Mouse (Mus musculus) limb, embryonic 12.5 days (tissue): Measurements from ENCODE around the gene Hist1h3e. TPM values are rescaled to one million over a fixed set of nuclear protein-coding genes. Genes with fewer than 3 reads are reported as not detected.
A peak's percentile ranks its signal among the peaks of the same experiment; 100 is the strongest.
"Not testable (repeated sequence)": the region's sequence is repeated elsewhere in the genome, so short reads cannot be mapped to it uniquely, and the experiment has no call there.

Experiments used
- ATAC-seq: fragments of 200-750 bp; cut with Nextera tagmentation; 2 replicates; pipeline ENCODE4 v1.8.0; 2017; ENCODE audit warnings: low read depth, moderate TSS enrichment; ENCODE audit not compliant: insufficient number of reproducible peaks, insufficient read depth, low FRiP score, low TSS enrichment
- H3K27ac ChIP-seq: fragments of 300-500 bp; sonication (generic); 2 replicates; pipeline ENCODE4 v1.5.1; 2016; ENCODE audit warnings: mild to moderate bottlenecking, moderate library complexity
- H3K27me3 ChIP-seq: fragments of 300-500 bp; sonication (generic); 2 replicates; pipeline ENCODE4 v1.6.1; 2016; ENCODE audit warnings: mild to moderate bottlenecking, moderate library complexity
- H3K36me3 ChIP-seq: fragments of 300-500 bp; sonication (generic); 2 replicates; pipeline ENCODE4 v1.6.1; 2016; ENCODE audit warnings: mild to moderate bottlenecking, moderate library complexity
- H3K4me1 ChIP-seq: fragments of 300-500 bp; sonication (generic); replicated peaks from 2 replicates; pipeline ENCODE4 v1.6.1; 2016
- H3K4me2 ChIP-seq: fragments of 300-500 bp; sonication (generic); 2 replicates; pipeline ENCODE4 v1.6.1; 2016; ENCODE audit warnings: mild to moderate bottlenecking, moderate library complexity
- H3K4me3 ChIP-seq: fragments of 300-500 bp; sonication (generic); replicated peaks from 2 replicates; pipeline ENCODE4 v1.5.1; 2016; ENCODE audit warnings: mild to moderate bottlenecking
- H3K9ac ChIP-seq: fragments of 300-500 bp; sonication (generic); replicated peaks from 2 replicates; pipeline ENCODE4 v1.6.1; 2016; ENCODE audit warnings: mild to moderate bottlenecking, moderate library complexity
- H3K9me3 ChIP-seq: fragments of 300-500 bp; sonication (generic); 2 replicates; pipeline ENCODE4 v1.6.1; 2016; ENCODE audit warnings: mild to moderate bottlenecking, moderate library complexity
- WGBS: fragments of 180-500 bp; shearing (Covaris S2); methylation state at CpG from one replicate; pipeline ENCODE4 v1.1.7; 2016; 5-methylcytosine and 5-hydroxymethylcytosine counted together
- polyA plus RNA-seq: library from polyadenylated mRNA; unstranded; fragments of >200 nt; fragmentation: Nextera tagmentation; extraction: Ambion mirVana; gene quantifications from 2 replicates; pipeline ENCODE4 v1.2.1, GENCODE M21; 2016

Gene Hist1h3e
- polyA plus RNA-seq, 1 experiment from 2014 or later = 12.8 TPM

DNA sequence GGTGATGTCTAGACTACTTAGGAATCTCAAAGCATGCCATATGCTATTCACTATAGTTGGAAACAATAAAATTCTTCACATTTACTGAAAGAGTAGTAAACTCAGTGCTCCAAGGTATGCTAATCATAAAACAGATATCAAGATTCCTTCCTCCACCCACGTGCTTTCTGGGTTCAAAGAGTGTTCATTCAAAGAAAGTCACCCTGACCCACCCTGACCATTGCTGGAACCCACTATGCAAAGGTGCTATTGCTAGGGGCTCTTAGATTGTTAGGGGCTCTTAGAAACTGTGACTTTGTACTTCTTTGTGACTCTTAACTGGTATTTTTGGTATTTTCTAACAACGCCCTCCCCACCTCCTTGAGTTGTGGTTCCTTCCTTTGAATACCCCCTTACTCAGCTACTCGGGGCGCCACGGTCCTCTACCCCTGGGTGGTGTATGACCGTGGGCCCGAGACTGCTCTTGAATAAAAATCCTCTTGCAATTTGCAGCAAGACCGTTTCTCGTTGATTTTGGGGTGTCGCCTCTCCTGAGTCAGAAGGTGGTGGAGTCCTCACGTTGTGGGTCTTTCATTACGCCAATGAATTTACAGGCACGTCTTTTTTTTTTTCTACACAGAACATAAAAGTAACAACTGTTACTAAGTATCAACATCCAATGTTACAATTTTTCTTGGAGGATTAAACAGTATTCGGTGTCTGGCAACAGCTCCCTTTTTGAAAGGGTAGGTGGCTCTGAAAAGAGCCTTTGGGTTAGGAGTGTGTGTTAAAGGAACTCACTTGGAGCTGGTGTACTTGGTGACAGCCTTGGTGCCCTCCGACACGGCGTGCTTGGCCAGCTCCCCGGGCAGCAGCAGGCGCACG, 11.1 kb upstream of the Hist1h3e start:
- H3K27ac ChIP-seq = peak overlapping the region; percentile 97
- peak overlapping the region; percentile 47 for H3K4me3 ChIP-seq
- 8% methylated on average over 20 of the region's 20 CpGs for WGBS
- H3K27me3 ChIP-seq, ATAC-seq, H3K36me3 ChIP-seq, H3K9me3 ChIP-seq: not testable (repeated sequence)
- peak overlapping the region; percentile 75 for H3K4me2 ChIP-seq
- H3K4me1 ChIP-seq = peaks cover 14% of the 10 kb centered on the region
- H3K9ac ChIP-seq = peak overlapping the region; percentile 84

DNA sequence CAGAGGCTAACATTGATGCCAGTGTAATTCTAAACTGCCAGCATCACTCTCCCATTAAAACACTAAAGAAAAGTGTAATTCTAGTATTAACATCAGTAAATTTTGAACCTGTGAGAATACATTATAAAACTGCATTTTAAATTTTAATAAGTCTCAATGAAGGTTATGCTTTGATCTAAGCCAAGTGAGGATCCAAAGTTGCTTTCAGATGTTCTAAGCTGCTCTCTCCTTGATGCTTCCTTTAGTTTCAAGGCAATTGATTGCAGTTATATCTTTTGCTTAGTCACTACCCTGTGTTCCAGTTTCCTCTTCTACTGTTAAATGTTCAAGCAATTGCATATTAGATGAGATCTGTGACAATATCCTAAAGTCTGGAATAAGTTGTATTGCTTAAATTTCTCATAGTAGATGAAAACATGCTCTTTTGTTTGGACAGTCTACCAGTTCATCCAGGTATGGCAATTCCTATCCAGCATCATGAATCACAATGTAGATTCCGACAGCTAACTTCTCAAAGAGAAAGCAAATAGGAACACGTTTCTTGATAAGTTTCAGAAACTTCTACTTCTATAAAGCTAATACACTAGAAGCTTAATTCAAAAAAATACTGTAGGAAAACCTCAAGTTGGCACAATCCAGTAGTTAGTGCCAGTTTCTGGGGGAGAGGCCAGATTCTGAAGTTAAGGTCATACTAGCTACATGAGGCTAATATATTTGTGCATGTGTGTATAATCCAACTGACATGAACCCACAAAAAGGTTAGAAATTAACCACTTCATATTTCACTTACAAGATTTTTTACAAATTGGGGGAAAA, 10.3 kb upstream of the Hist1h3e start:
- H3K4me3 ChIP-seq = peak overlapping the region; percentile 47
- no peaks in the 10 kb centered on the region for H3K27me3 ChIP-seq
- peak overlapping the region; percentile 75 for H3K4me2 ChIP-seq
- peak overlapping the region; percentile 97 for H3K27ac ChIP-seq
- peaks cover 14% of the 10 kb centered on the region for H3K4me1 ChIP-seq
- no peak for ATAC-seq
- no peaks in the 10 kb centered on the region for H3K9me3 ChIP-seq
- H3K36me3 ChIP-seq = no peaks in the 10 kb centered on the region
- 34% methylated on average over 2 of the region's 2 CpGs for WGBS
- peak overlapping the region; percentile 84 for H3K9ac ChIP-seq

DNA sequence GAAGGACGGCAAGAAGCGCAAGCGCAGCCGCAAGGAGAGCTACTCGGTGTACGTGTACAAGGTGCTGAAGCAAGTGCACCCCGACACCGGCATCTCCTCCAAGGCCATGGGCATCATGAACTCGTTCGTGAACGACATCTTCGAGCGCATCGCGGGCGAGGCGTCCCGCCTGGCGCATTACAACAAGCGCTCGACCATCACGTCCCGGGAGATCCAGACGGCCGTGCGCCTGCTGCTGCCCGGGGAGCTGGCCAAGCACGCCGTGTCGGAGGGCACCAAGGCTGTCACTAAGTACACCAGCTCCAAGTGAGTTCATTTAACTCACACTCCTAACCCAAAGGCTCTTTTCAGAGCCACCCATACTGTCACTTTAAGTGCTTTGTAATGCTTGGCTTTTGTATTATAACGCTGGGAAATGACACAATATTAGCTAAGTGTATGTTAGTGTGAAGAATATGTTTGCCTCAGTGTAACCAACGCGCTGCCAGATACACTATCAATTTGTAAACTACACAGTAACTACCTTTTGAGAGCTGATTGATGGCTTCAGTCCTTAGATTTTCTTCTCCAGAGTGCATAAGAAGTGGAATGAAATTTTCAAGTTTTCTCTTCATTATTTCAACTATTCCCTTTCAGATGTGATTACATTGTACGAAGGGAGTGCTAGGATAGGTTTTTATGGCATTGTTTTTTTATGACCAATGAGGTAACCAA, 9.5 kb upstream of the Hist1h3e start:
- not testable (repeated sequence) for ATAC-seq, H3K36me3 ChIP-seq, H3K27me3 ChIP-seq, H3K9me3 ChIP-seq
- Histone ChIP-seq H3K4me3 (peak overlapping the region; percentile 47), H3K9ac (peak overlapping the region; percentile 84), H3K4me2 (peak overlapping the region; percentile 75), H3K27ac (peak overlapping the region; percentile 97), H3K4me1 (peaks cover 11% of the 10 kb centered on the region)
- WGBS = 0% methylated on average over 17 of the region's 34 CpGs

DNA sequence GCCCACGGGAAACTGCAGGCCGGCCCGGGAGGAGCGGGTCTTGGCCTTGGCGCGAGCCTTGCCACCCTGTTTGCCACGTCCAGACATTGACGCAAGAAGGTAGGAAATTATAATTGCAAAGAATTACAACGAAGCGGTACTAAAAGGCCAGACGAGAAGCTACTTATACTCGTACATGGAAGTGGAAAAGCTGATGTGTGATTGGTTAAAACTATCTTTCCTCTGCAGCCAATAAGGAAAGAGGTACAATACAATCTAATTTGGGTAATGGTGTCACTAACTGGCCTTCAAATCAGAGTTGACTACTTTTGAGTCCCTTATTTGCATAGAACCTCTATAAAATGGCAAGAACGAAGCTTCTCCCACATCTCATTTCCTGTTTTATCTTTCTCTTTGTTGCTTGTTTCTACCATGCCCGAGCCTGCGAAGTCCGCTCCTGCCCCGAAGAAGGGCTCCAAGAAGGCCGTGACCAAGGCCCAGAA, 8.9 kb upstream of the Hist1h3e start, which contains the start of the genes Hist1h2ae and Hist1h2bg:
Gene Hist1h2ae, minus strand, starts transcription at position 199 of the 482 bp plus-strand sequence.
Gene Hist1h2bg, plus strand, starts transcription at position 375 of the 482 bp plus-strand sequence.
- no peaks in the 10 kb centered on the region for H3K9me3 ChIP-seq
- H3K4me2 ChIP-seq = peak within 1 kb of the TSS; percentile 75
- H3K4me3 ChIP-seq = peak within 1 kb of the TSS; percentile 47
- peak within 1 kb of the TSS; percentile 84 for H3K9ac ChIP-seq
- H3K27ac ChIP-seq = peak within 1 kb of the TSS; percentile 97
- peak; percentile 88 for ATAC-seq
- H3K27me3 ChIP-seq = no peaks in the 10 kb centered on the region
- peaks cover 5% of the 10 kb centered on the region; the same call in 1 of the 2 replicates for H3K4me1 ChIP-seq
- WGBS = 0% methylated on average over 18 of the region's 18 CpGs
- no peaks in the 10 kb centered on the region for H3K36me3 ChIP-seq

DNA sequence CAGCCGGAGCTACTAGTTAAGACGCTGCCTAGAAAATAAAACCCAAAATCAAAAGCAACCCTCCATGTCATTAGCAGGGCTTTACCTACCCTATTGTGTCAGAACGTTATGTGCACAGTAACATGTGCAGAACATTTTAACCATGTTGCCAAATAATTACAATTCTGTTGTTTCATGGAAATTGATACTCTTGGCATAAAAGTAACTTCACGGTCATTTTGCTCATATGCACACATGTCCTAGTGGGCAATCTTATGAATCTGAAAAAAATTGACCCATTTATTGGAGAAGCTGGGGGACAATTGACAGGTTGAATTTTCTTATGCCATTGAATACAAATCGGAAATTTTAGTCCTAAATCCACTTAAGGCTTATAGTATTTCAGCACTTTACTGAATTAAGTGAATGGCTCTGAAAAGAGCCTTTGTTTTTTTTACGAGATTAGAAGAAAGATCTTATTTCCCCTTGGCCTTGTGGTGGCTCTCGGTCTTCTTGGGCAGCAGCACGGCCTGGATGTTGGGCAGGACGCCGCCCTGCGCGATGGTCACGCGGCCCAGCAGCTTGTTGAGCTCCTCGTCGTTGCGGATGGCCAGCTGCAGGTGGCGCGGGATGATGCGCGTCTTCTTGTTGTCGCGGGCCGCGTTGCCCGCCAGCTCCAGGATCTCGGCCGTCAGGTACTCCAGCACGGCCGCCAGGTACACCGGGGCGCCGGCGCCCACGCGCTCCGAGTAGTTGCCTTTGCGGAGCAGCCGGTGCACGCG, 8.3 kb upstream of the Hist1h3e start:
- not testable (repeated sequence) for H3K9me3 ChIP-seq, ATAC-seq, H3K4me1 ChIP-seq, H3K27me3 ChIP-seq, H3K36me3 ChIP-seq
- H3K4me3 ChIP-seq = peak overlapping the region; percentile 47
- H3K4me2 ChIP-seq = peak overlapping the region; percentile 75
- WGBS = under 1% methylated on average over 23 of the region's 41 CpGs
- peak overlapping the region; percentile 97 for H3K27ac ChIP-seq
- H3K9ac ChIP-seq = peak overlapping the region; percentile 57

DNA sequence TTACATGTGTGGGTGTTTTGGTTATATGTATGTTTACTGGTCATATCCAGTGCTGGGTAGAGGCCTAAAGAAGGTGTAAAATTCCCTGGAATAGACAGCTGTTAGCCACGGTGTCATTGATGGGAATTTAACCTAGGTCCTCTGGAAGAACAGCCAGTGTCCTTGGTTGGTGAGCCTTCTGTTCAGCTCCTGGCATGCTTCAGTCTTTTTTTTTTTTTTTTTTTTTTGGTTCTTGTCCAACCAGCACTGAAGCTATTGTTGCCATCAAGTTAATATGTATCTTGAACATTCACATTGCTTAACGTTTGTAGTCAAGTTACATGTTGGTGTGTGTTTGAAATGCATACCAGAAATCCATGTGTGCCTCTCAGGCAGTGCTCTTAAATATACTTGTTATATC, 2.3 kb upstream of the Hist1h3e start:
- H3K4me1 ChIP-seq = no peaks in the 10 kb centered on the region
- H3K27ac ChIP-seq = peak overlapping the region; percentile 98; the same call in 1 of the 2 replicates
- H3K4me3 ChIP-seq = no peak overlapping the region
- H3K27me3 ChIP-seq = no peaks in the 10 kb centered on the region
- no peaks in the 10 kb centered on the region for H3K9me3 ChIP-seq
- H3K36me3 ChIP-seq = no peaks in the 10 kb centered on the region
- H3K9ac ChIP-seq = no peak overlapping the region
- ATAC-seq = no peak
- 94% methylated on average over 2 of the region's 2 CpGs for WGBS
- H3K4me2 ChIP-seq = no peak overlapping the region

DNA sequence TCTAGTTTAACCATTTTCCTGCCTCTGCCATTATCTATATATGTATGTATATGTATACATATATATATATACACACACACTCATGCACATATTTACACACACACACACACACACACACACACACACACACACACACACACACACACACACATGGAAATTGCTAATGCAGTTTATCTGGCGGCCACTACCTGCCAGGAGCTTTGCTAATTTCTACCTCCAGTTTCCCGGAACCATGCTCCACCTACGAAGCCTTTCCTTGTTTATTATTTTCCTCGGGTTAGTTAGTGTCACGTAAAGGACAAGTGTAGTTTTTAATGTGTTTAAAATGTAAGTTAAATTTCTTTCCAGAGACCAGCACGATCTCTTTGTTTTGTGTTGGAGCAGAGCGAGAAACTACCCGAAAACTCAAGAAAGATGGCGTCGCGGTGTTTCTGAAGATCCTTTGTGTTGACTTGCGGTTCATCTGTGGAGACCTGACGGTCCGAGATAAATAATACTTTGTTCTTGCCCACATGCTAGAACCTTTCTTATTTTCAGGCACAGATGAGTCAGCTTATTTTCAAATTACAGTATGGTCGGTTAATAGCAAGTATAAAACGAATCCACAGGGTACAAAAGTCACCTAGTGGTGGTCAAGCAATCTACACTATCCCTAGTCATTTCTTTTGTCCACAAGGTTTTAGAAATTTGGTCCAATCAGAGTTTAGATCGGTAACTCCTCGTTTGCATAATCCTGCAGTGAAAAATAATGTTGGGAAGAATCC, 712 bp upstream of the Hist1h3e start:
- peak overlapping the region; percentile 58 for H3K9ac ChIP-seq
- no peaks in the 10 kb centered on the region for H3K4me1 ChIP-seq
- H3K9me3 ChIP-seq = no peaks in the 10 kb centered on the region
- H3K27ac ChIP-seq = peak overlapping the region; percentile 98
- H3K36me3 ChIP-seq = no peaks in the 10 kb centered on the region
- 6% methylated on average over 18 of the region's 18 CpGs for WGBS
- no peak; the same call in 1 of the 2 replicates for ATAC-seq
- peak overlapping the region; percentile 73 for H3K4me2 ChIP-seq
- peak overlapping the region; percentile 43 for H3K4me3 ChIP-seq
- H3K27me3 ChIP-seq = no peaks in the 10 kb centered on the region

DNA sequence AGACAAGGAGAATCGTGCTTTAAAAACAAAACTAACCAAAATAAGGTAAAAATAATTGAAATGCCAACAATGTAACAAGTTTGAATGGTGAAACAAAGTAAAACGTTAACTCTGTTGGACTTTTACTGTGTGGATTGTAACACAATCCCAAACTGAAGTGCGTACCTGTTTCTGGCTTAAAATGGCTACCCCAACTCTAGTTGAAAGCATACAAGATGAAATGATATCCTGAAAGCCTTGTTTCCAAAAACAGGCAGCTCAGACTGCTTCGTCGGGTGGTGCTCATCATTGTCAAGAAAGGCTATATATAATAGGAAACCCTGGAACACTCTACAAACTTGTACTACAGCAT, 662 bp downstream of the Hist1h3e start:
- 0% methylated on average over 2 of the region's 5 CpGs for WGBS
- not testable (repeated sequence) for H3K27me3 ChIP-seq, H3K36me3 ChIP-seq, H3K4me1 ChIP-seq, ATAC-seq, H3K9me3 ChIP-seq
- Histone ChIP-seq H3K4me3 (peak overlapping the region; percentile 43), H3K4me2 (peak overlapping the region; percentile 73), H3K27ac (peak overlapping the region; percentile 98), H3K9ac (peak overlapping the region; percentile 59)

DNA sequence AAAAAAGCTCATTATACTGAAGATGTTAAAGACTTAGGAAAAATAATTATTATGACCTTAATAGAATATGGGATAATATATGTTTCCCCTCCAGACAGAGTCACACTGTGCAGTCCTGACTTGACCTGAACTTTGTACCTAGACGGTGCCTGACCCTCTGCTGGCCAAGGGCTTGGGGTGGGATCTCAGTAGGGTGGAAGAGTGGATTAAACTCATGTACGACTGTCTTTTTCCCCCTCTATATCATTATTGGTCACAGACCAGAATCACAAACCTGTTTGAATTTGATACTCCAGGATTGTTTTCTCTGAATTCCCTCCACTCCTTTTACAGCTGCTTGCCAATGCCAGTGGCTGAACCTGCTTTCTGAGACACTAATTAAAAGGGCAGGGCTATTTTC, 1.5 kb downstream of the Hist1h3e start:
- not testable (repeated sequence) for H3K9ac ChIP-seq, H3K4me1 ChIP-seq, ATAC-seq, H3K36me3 ChIP-seq, H3K27me3 ChIP-seq, H3K9me3 ChIP-seq
- Histone ChIP-seq H3K27ac (peak overlapping the region; percentile 83), H3K4me2 (peak overlapping the region; percentile 37), H3K4me3 (0 out of 2 replicates have a peak overlapping the region, but pooled peaks have one; percentile 9)
- 26% methylated on average over 2 of the region's 2 CpGs for WGBS

DNA sequence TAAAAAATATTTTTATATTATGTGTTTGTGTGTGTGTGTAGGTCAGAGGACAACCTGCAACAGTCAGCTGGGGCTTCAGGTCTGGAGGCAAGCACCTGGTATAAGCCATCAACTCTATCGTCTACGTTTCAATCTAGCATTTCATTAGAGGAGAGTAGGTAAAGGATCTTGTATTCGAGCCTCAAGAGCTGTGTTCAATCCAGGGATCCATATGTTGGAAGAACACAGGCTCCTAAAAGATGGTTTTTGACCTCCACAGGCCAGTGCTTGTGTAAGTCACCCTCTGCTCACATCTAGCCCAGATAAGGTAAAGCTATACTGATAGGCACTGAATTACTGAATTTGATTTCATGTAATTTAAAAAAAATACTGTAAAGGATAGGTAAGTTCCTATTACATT, 5.3 kb downstream of the Hist1h3e start:
- H3K4me3 ChIP-seq = no peak overlapping the region
- 66% methylated on average over 3 of the region's 3 CpGs for WGBS
- no peak overlapping the region for H3K9ac ChIP-seq
- H3K36me3 ChIP-seq = no peaks in the 10 kb centered on the region
- no peaks in the 10 kb centered on the region for H3K27me3 ChIP-seq
- no peak for ATAC-seq
- peak overlapping the region; percentile 90 for H3K4me2 ChIP-seq
- peak overlapping the region; percentile 72 for H3K27ac ChIP-seq
- H3K9me3 ChIP-seq = no peaks in the 10 kb centered on the region
- no peaks in the 10 kb centered on the region; the same call in 1 of the 2 replicates for H3K4me1 ChIP-seq
